Mouse (Mus musculus) CH12.LX (cell line): ENCODE measurements at regions not wholly inside any gene's neighbourhood (a gene's known extent, or its start where the extent isn't known, plus 50 kb on each side); places are given as distances from the start of the nearest gene placed in this dataset.

ENCODE experiments used
- CTCF ChIP-seq, 2 experiments: IDR thresholded peaks in 1 of 2; conservative IDR thresholded peaks in 1 of 2; 2 replicates each; pipeline ENCODE4 v1.5.1; 2011 to 2012; ENCODE audit warnings: low read depth in 2 of 2, low read length in 2 of 2, improper control_type of control experiment in 1 of 2, inconsistent platforms in 1 of 2, mild to moderate bottlenecking in 1 of 2, moderate library complexity in 1 of 2
- E2F4 ChIP-seq: IDR thresholded peaks from 2 replicates; pipeline ENCODE4 v1.6.1; 2011; ENCODE audit warnings: low read depth, low read length, improper control_type of control experiment; ENCODE audit not compliant: insufficient replicate concordance
- TBP ChIP-seq: conservative IDR thresholded peaks from 2 replicates; pipeline ENCODE4 v1.6.1; 2011; ENCODE audit warnings: low read depth, low read length, improper control_type of control experiment
- USF1 ChIP-seq: IDR thresholded peaks from 2 replicates; pipeline ENCODE4 v1.6.1; 2014; ENCODE audit warnings: low read depth, mild to moderate bottlenecking, inconsistent platforms, low read length, improper control_type of control experiment
- ZNF384 ChIP-seq: IDR thresholded peaks from 2 replicates; pipeline ENCODE4 v1.6.1; 2012; ENCODE audit warnings: low read depth, low read length, improper control_type of control experiment, inconsistent platforms

GRCm38 (mm10) chr3:99512250-99512649 is 272.1 kb downstream of the Tbx15 start:
- no peak for TF ChIP-seq ZNF384
- no peak for TF ChIP-seq E2F4
- TF ChIP-seq USF1, result no peak
- no peak for TF ChIP-seq TBP
- TF ChIP-seq CTCF (conservative IDR thresholded peaks at IDR 0.05 in 1 of 2, IDR thresholded peaks at IDR 0.05 in 1 of 2; ENCODE audit: low read depth in 2 of 2, low read length in 2 of 2), result no peak
